Mouse (Mus musculus) mammary gland, adult 2 months (tissue): ENCODE data around the gene Rabggta. TPM values are rescaled to one million over a fixed set of nuclear protein-coding genes. Genes with fewer than 3 reads are reported as not detected.

Experiments
- polyA plus RNA-seq: library from polyadenylated mRNA; depleted of rRNA; stranded (reverse); fragments of >200 nt; gene quantifications from 2 replicates; pipeline ENCODE4 v1.2.3, GENCODE M21; 2012; ENCODE audit warnings: low replicate concordance; rRNA removed

The Rabggta gene
- polyA plus RNA-seq = 51.2 and 52.9 TPM in 2 replicates

GRCm38 (mm10) chr14:55721700-55722437 is at the start of gene Rabggta:
Rabggta (minus strand) TSS chr14:55722263.

GRCm38 (mm10) chr14:55765696-55766095 is 43.6 kb upstream of the Rabggta start, which contains the start of gene Ltb4r1:
Ltb4r1 (plus strand) TSS chr14:55765962.

GRCm38 (mm10) chr14:55761163-55761562 is 39.1 kb upstream of the Rabggta start, which contains the start of gene Ltb4r2:
Ltb4r2 (plus strand) TSS chr14:55761428.

GRCm38 (mm10) chr14:55758363-55758784 is 36.3 kb upstream of the Rabggta start, which contains the start of gene Cideb:
Cideb (minus strand) TSS chr14:55758458.

GRCm38 (mm10) chr14:55745180-55745860 is 23.3 kb upstream of the Rabggta start, which contains the start of the genes Dhrs1 and Nop9:
Dhrs1 (minus strand) TSS chr14:55745690.
Nop9 (plus strand) TSS chr14:55745693.

GRCm38 (mm10) chr14:55713729-55714122 is 8.3 kb downstream of the Rabggta start, which contains the start of gene Tgm1:
Tgm1 (minus strand) TSS chr14:55713926.

GRCm38 (mm10) chr14:55681160-55682117 is 40.6 kb downstream of the Rabggta start, which contains the start of gene Tinf2:
Tinf2 (minus strand) TSS chr14:55681820.

GRCm38 (mm10) chr14:55671833-55672740 is 50.0 kb downstream of the Rabggta start, which contains the start of the genes Gmpr2 and Nedd8:
Gmpr2 (plus strand) TSS chr14:55671941.
Nedd8 (minus strand) TSS chr14:55672124.

Other genes with a start within 250 kb of the Rabggta start
- gene Dhrs4, start 243.5 kb downstream of the Rabggta start, polyA plus RNA-seq = 37.4 and 44.9 TPM in 2 replicates
- gene Carmil3, start 231.6 kb downstream of the Rabggta start, polyA plus RNA-seq = 4.7 and 7.6 TPM in 2 replicates
- gene Cpne6, start 211.8 kb downstream of the Rabggta start, polyA plus RNA-seq = 0.04 and 0.06 TPM in 2 replicates
- not detected in 2 replicates for gene Nrl, start 197.3 kb downstream of the Rabggta start, polyA plus RNA-seq
- 48.9 and 49.2 TPM in 2 replicates for gene Pck2, start 182.0 kb downstream of the Rabggta start, polyA plus RNA-seq
- gene Dcaf11, start 162.3 kb downstream of the Rabggta start, polyA plus RNA-seq = 81.8 and 97.0 TPM in 2 replicates
- gene A730061H03Rik, start 161.9 kb downstream of the Rabggta start, polyA plus RNA-seq = 3.3 and 3.4 TPM in 2 replicates
- gene Fitm1, start 146.6 kb downstream of the Rabggta start, polyA plus RNA-seq = 1.3 and 183 TPM in 2 replicates
- 108 and 126 TPM in 2 replicates for gene Psme1, start 144.1 kb downstream of the Rabggta start, polyA plus RNA-seq
- 46.8 and 63.8 TPM in 2 replicates for gene Emc9, start 137.0 kb downstream of the Rabggta start, polyA plus RNA-seq
- 82.9 and 83.0 TPM in 2 replicates for gene Psme2, start 131.2 kb downstream of the Rabggta start, polyA plus RNA-seq
- gene Rnf31, start 130.6 kb downstream of the Rabggta start, polyA plus RNA-seq = 45.2 and 55.3 TPM in 2 replicates
- 87.7 and 150 TPM in 2 replicates for gene Irf9, start 118.7 kb downstream of the Rabggta start, polyA plus RNA-seq
- gene Rec8, start 104.2 kb downstream of the Rabggta start, polyA plus RNA-seq = 1.1 and 1.5 TPM in 2 replicates
- 86.3 and 113 TPM in 2 replicates for gene Ipo4, start 86.3 kb downstream of the Rabggta start, polyA plus RNA-seq
- gene Gm49378, start 84.4 kb downstream of the Rabggta start, polyA plus RNA-seq = 12.4 and 13.1 TPM in 2 replicates
- gene Tm9sf1, start 78.5 kb downstream of the Rabggta start, polyA plus RNA-seq = 79.9 and 86.5 TPM in 2 replicates
- gene Tssk4, start 72.1 kb downstream of the Rabggta start, polyA plus RNA-seq = 1.1 and 1.4 TPM in 2 replicates
- 15.3 and 24.6 TPM in 2 replicates for gene Mdp1, start 61.8 kb downstream of the Rabggta start, polyA plus RNA-seq
- gene Gmpr2, start 50.3 kb downstream of the Rabggta start, polyA plus RNA-seq = 12.7 and 32.2 TPM in 2 replicates
- 210 and 446 TPM in 2 replicates for gene Nedd8, start 50.1 kb downstream of the Rabggta start, polyA plus RNA-seq
- gene Tinf2, start 40.4 kb downstream of the Rabggta start, polyA plus RNA-seq = 12.8 and 15.9 TPM in 2 replicates
- gene Tgm1, start 8.3 kb downstream of the Rabggta start, polyA plus RNA-seq = 8.3 and 10.6 TPM in 2 replicates
- gene Dhrs1, start 23.4 kb upstream of the Rabggta start, polyA plus RNA-seq = 75.4 and 104 TPM in 2 replicates
- 16.8 and 28.9 TPM in 2 replicates for gene Nop9, start 23.4 kb upstream of the Rabggta start, polyA plus RNA-seq
- gene Cideb, start 36.2 kb upstream of the Rabggta start, polyA plus RNA-seq = 2.9 and 3.4 TPM in 2 replicates
- gene Ltb4r2, start 39.2 kb upstream of the Rabggta start, polyA plus RNA-seq = 0.29 and 0.34 TPM in 2 replicates
- gene Ltb4r1, start 43.7 kb upstream of the Rabggta start, polyA plus RNA-seq = 5.1 and 7.6 TPM in 2 replicates
- gene Adcy4, start 61.8 kb upstream of the Rabggta start, polyA plus RNA-seq = 41.0 and 55.8 TPM in 2 replicates
- 21.9 and 26.5 TPM in 2 replicates for gene Ripk3, start 66.6 kb upstream of the Rabggta start, polyA plus RNA-seq
- 28.1 and 37.1 TPM in 2 replicates for gene Nfatc4, start 100.9 kb upstream of the Rabggta start, polyA plus RNA-seq
- 6.3 and 6.5 TPM in 2 replicates for gene Nynrin, start 131.7 kb upstream of the Rabggta start, polyA plus RNA-seq
- 0.26 and 0.33 TPM in 2 replicates for gene Cbln3, start 162.1 kb upstream of the Rabggta start, polyA plus RNA-seq
- gene Khnyn, start 162.7 kb upstream of the Rabggta start, polyA plus RNA-seq = 24.4 and 25.2 TPM in 2 replicates
- 48.0 and 73.6 TPM in 2 replicates for gene Sdr39u1, start 178.0 kb upstream of the Rabggta start, polyA plus RNA-seq
- 17.9 and 42.7 TPM in 2 replicates for gene Cma1, start 222.4 kb upstream of the Rabggta start, polyA plus RNA-seq
- not detected in 2 replicates for gene Cma2, start 228.7 kb upstream of the Rabggta start, polyA plus RNA-seq